Mouse (Mus musculus): ENCODE results near the gene Gm29106.
"Not testable (repeated sequence)": the region's sequence is repeated elsewhere in the genome, so short reads cannot be mapped to it uniquely, and the experiment has no call there.

The Gm29106 gene

GRCm38 (mm10) chr1:118176242-118176641 lies at the start of gene Gm29106:
Gene Gm29106, plus strand, starts transcription at chr1:118176542.
- DNase-seq (ENCODE audit: low read depth, low spot score): not testable (repeated sequence)

GRCm38 (mm10) chr1:118228540-118228939 lies 52.2 kb downstream of the Gm29106 start:
- no peak for DNase-seq (ENCODE audit: low read depth, low spot score)

GRCm38 (mm10) chr1:118236032-118236431 lies 59.7 kb downstream of the Gm29106 start:
- no peak for DNase-seq (ENCODE audit: low read depth, low spot score)

Measured in retina, adult 2 months (tissue).